Mouse (Mus musculus) midbrain, embryonic 11.5 days (tissue): ENCODE data around the gene Trit1. TPM values are rescaled to one million over a fixed set of nuclear protein-coding genes. Genes with fewer than 3 reads are reported as not detected.
"Not testable (repeated sequence)": the region's sequence is repeated elsewhere in the genome, so short reads cannot be mapped to it uniquely, and the experiment has no call there.

Source experiments
- ATAC-seq: fragments of 200-750 bp; cut with Nextera tagmentation; 2 replicates; pipeline ENCODE4 v1.8.0; 2017; ENCODE audit warnings: moderate TSS enrichment, moderate library complexity; ENCODE audit not compliant: low FRiP score
- DNase-seq: peaks from one replicate; pipeline ENCODE4 v3.0.0; 2015; ENCODE audit warnings: low spot score; ENCODE audit errors: missing footprints
- H3K27ac ChIP-seq: fragments of 300-500 bp; sonication (generic); 2 replicates; pipeline ENCODE4 v1.5.1; 2014; ENCODE audit warnings: low read depth, low read length
- H3K27me3 ChIP-seq: fragments of 300-500 bp; sonication (generic); 2 replicates; pipeline ENCODE4 v1.6.1; 2014; ENCODE audit warnings: mild to moderate bottlenecking, low read length, moderate library complexity, mixed read lengths; ENCODE audit not compliant: control insufficient read depth, insufficient read depth
- H3K36me3 ChIP-seq: fragments of 300-500 bp; sonication (generic); 2 replicates; pipeline ENCODE4 v1.6.1; 2014; ENCODE audit warnings: mild to moderate bottlenecking, low read length, moderate library complexity, mixed read lengths; ENCODE audit not compliant: control insufficient read depth, insufficient read depth
- H3K4me1 ChIP-seq: fragments of 300-500 bp; sonication (generic); 2 replicates; pipeline ENCODE4 v1.6.1; 2014; ENCODE audit warnings: low read length; ENCODE audit not compliant: control insufficient read depth, insufficient read depth
- H3K4me2 ChIP-seq: fragments of 300-500 bp; sonication (generic); 2 replicates; pipeline ENCODE4 v1.6.1; 2014; ENCODE audit warnings: mild to moderate bottlenecking, moderate library complexity
- H3K4me3 ChIP-seq: fragments of 300-500 bp; sonication (generic); 2 replicates; pipeline ENCODE4 v1.5.1; 2014; ENCODE audit warnings: low read depth, low read length
- H3K9ac ChIP-seq: fragments of 300-500 bp; sonication (generic); 2 replicates; pipeline ENCODE4 v1.6.1; 2014; ENCODE audit warnings: low read length
- H3K9me3 ChIP-seq: fragments of 300-500 bp; sonication (generic); 2 replicates; pipeline ENCODE4 v1.6.1; 2016; ENCODE audit warnings: low read length; ENCODE audit not compliant: control insufficient read depth
- WGBS: fragments of 180-500 bp; shearing (Covaris S2); extraction: QIAGEN DNeasy Blood & Tissue Kit; methylation state at CpG from one replicate; pipeline ENCODE4 v1.1.7; 2014; 5-methylcytosine and 5-hydroxymethylcytosine counted together
- polyA plus RNA-seq: library from polyadenylated mRNA; unstranded; fragments of >200 nt; fragmentation: Nextera tagmentation; extraction: Ambion mirVana; gene quantifications from 2 replicates; pipeline ENCODE4 v1.2.1, GENCODE M21; 2014

Trit1 gene
- polyA plus RNA-seq, 1 experiment from 2014 or later = 29.0 TPM

DNA sequence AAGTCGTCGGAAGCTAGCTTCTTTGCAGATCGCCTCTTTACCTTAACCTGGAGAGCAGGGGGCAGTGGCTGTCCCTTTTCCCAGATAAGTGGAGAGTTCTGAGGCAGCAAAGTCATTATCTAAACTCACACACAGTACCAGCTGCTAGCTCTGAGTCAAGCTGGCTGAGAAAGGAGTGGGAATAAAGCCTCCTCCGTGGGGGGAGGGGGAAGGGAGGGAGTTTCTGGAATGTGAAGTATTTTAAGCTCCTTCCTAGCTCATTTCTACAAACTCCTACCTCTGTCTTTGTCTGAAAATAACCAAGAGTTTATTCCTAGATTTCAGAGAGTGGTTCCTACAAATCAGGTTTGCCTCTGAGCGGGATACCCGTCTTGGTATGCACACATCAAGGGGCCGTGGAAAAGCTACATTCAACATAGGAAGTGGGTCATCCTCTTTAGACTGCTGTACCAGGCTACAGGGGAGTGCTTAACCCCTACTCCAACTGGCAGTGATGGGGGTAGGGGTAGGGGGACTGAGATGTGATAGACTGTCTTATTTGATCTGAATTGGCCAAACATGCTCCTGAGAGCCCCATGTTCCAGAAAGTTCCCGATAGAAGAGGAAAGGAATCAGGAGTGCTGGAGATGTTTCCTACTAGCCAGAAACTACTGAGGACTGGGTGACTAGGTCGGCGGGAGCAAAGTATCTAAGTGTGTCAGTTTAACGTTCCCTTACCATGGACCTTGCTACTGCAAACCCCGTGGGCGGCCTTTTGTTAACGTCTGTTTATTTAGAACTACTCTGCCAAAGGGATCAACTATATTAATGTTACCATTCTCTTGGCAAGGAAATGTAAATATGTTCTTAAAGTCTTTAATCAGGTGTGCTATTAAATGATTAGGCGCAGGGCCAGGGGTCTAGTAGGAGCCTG lies 11.1 kb upstream of the Trit1 start:
- H3K36me3 ChIP-seq = peaks cover 7% of the 10 kb centered on the region
- WGBS = 29% methylated on average over 15 of the region's 15 CpGs
- ATAC-seq (no peak), DNase-seq (peak; percentile 89)
- no peaks in the 10 kb centered on the region for H3K9me3 ChIP-seq
- H3K9ac ChIP-seq = no peak overlapping the region
- H3K4me2 ChIP-seq = no peak overlapping the region
- no peaks in the 10 kb centered on the region for H3K27me3 ChIP-seq
- H3K4me1 ChIP-seq = peaks cover 32% of the 10 kb centered on the region
- H3K27ac ChIP-seq = peak overlapping the region; percentile 40; the same call in 1 of the 2 replicates
- no peak overlapping the region for H3K4me3 ChIP-seq

DNA sequence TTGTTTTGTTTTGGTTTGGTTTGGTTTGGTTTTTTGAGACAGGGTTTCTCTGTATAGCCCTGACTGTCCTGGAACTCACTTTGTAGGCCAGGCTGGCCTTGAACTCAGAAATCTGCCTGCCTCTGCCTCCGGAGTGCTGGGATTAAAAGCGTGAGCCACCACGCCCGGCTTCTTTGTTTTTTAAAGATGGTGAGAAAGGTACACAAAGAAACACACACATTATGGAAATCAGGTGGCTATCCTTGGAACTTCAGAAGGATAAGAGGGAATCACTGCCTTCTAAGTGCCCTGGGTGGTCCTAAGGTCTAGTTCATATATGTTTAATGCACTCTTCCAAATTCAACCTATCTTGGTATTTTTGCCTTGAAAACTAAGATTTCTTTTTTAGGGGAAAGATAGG lies 3.9 kb upstream of the Trit1 start:
- Histone ChIP-seq H3K27ac (peak overlapping the region; percentile 95), H3K4me1 (peaks cover 39% of the 10 kb centered on the region)
- WGBS = 89% methylated on average over 4 of the region's 4 CpGs
- not testable (repeated sequence) for DNase-seq, H3K27me3 ChIP-seq, ATAC-seq, H3K9me3 ChIP-seq, H3K9ac ChIP-seq, H3K4me2 ChIP-seq, H3K36me3 ChIP-seq, H3K4me3 ChIP-seq

DNA sequence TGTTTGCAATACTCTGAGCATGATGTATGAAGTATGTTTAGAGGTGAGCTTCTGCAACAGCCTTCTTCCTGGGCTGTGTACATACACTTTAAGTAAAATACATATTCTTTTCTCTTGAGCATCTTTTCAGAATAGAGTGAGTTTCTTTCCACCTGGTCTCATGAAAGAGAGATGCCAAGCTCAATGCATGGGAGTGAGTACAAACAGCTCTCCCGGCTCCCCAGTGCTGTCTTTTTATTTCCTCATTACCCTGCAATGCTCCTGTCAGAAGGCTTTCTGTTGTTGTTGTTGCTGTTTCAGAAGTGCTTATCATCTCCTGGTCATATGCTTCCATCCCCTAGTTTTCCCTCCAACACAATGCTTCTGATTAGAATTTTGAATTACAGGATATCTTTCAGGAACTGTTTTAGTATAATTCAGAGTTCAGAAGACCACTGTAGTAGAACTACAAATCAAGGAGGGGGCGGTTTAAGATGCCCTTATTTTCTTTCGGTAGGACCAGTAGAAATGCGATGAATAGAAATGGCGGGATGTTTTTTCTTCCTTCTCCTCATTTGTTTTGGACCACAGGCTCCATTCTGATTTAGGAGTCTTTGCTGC lies 3.0 kb upstream of the Trit1 start:
- peak overlapping the region; percentile 38 for H3K4me2 ChIP-seq

DNA sequence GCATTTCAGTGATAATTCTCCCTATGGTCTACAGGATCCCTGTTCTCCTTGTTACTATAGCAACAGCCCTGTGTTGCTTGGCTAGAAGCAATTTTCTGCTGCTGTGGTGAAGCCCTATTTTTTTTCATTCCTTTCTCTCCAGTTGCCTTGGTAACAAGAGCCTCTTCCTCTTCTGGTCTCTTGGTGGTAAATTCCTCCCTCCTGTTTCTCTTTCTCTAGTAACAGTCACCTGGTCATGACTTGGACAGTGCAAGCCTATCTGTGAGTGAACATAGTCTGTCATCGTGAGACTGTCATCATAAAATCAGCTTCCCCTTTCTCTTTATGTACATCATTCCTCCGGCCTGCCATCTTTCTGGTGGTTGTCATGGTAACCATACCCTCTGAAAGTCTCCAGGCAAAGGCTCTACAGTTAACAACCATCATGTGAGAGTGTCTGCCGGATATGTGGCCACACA lies 2.4 kb upstream of the Trit1 start:
- ATAC-seq (peak; percentile 79), DNase-seq (peak; percentile 97)
- Histone ChIP-seq H3K27ac (peak overlapping the region; percentile 95), H3K9me3 (no peaks in the 10 kb centered on the region), H3K36me3 (no peaks in the 10 kb centered on the region), H3K9ac (peak overlapping the region; percentile 27; the same call in 1 of the 2 replicates), H3K4me2 (peak overlapping the region; percentile 38), H3K27me3 (no peaks in the 10 kb centered on the region), H3K4me1 (peaks cover 52% of the 10 kb centered on the region), H3K4me3 (no peak overlapping the region; the same call in 1 of the 2 replicates)
- 10% methylated on average over 3 of the region's 3 CpGs for WGBS

More for the DNA sequence above, 3.0 kb upstream of the Trit1 start:
- Histone ChIP-seq H3K27ac (peak overlapping the region; percentile 95), H3K9me3 (no peaks in the 10 kb centered on the region), H3K36me3 (no peaks in the 10 kb centered on the region), H3K4me3 (0 out of 2 replicates have a peak overlapping the region, but pooled peaks have one; percentile 4), H3K4me1 (peaks cover 48% of the 10 kb centered on the region), H3K27me3 (no peaks in the 10 kb centered on the region), H3K9ac (peak overlapping the region; percentile 58)
- ATAC-seq (no peak), DNase-seq (peak; percentile 94)
- WGBS = 14% methylated on average over 5 of the region's 5 CpGs

DNA sequence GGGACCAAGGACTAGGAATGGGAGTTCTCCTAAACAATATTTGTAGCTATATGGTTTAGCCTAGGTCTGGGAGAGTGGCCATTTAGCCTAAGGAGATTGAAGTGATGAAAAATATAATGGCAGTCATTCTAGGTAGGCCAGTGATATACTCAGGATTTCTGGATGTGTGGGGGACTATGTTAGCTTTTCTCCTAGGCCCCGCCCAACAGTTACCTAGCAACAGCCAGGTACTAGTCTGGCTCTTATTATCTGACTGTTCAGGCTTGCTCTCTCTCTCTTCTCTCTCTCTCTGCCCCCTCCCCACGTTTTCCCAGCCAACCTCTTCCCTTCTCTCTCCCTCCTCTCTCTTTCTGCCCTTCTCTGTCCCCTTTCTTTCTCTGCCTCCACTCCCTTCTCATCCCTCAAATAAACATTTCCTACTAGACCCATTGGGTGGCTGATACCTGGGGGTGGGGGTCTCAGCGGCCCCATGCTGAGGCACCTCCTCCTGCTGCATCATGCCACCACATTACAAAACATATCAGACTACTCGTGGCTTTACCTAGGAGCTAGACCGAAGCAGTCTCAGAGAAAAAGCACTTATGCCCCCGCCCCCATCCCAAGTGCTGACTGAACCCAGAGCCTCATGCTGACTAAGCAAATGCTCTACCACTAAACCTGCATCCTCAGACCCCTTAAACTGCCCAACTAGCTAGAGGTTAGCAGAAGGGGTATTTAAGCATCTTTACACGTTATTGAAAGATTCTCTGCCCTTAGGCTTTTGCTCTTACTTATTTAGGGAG lies 1.7 kb upstream of the Trit1 start:
- H3K4me3 ChIP-seq = no peak overlapping the region
- no peaks in the 10 kb centered on the region for H3K27me3 ChIP-seq
- DNase-seq (peak; percentile 90), ATAC-seq (peak; percentile 28)
- WGBS = 12% methylated on average over 7 of the region's 7 CpGs
- H3K4me1 ChIP-seq = peaks cover 54% of the 10 kb centered on the region
- H3K9me3 ChIP-seq = no peaks in the 10 kb centered on the region
- H3K27ac ChIP-seq = peak overlapping the region; percentile 95
- H3K36me3 ChIP-seq = no peaks in the 10 kb centered on the region
- peak overlapping the region; percentile 38 for H3K4me2 ChIP-seq
- peak overlapping the region; percentile 61 for H3K9ac ChIP-seq

- peaks cover 2% of the 10 kb centered on the region; the same call in 1 of the 2 replicates for H3K36me3 ChIP-seq
- no peak overlapping the region for H3K9ac ChIP-seq
- H3K4me2 ChIP-seq = no peak overlapping the region
- DNase-seq (no peak), ATAC-seq (no peak)
- H3K27ac ChIP-seq = no peak overlapping the region
- H3K27me3 ChIP-seq = no peaks in the 10 kb centered on the region
- H3K4me3 ChIP-seq = no peak overlapping the region
- WGBS = 93% methylated on average over 3 of the region's 3 CpGs
- H3K9me3 ChIP-seq = no peaks in the 10 kb centered on the region
- peaks cover 20% of the 10 kb centered on the region for H3K4me1 ChIP-seq
These were observed 5.2 kb downstream of the Trit1 start for GRCm38 (mm10) chr4:123021591-123021990.

- no peaks in the 10 kb centered on the region for H3K27me3 ChIP-seq
- DNase-seq (no peak), ATAC-seq (no peak)
- WGBS = 100% methylated on average over 1 of the region's 1 CpGs
- H3K4me1 ChIP-seq = peaks cover 11% of the 10 kb centered on the region
- H3K4me2 ChIP-seq = no peak overlapping the region
- H3K9ac ChIP-seq = no peak overlapping the region
- peaks cover 7% of the 10 kb centered on the region for H3K36me3 ChIP-seq
- H3K27ac ChIP-seq = no peak overlapping the region
- no peaks in the 10 kb centered on the region for H3K9me3 ChIP-seq
- H3K4me3 ChIP-seq = no peak overlapping the region
These were observed 6.5 kb downstream of the Trit1 start for GRCm38 (mm10) chr4:123022896-123023295.

DNA sequence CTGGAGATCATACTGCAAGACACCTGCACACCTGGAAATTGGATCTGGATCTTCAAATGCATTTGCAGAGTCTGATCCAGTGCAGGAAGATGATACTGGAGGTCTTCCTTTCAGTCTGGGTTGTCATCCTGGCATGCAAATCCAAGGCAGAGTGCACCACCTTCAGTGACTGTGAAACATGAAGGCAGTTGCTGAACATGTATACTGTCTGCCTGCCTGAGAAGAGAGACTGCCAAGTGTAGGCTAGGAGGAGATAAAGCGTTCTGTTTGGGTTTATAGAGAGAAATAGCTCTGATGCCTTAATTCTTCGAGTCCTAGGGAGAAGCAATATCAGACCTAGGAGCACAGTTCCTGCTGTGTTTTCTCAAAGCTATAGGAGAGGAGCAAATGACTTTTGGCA lies 9.0 kb downstream of the Trit1 start:
- ATAC-seq (no peak), DNase-seq (no peak)
- Histone ChIP-seq H3K9me3 (no peaks in the 10 kb centered on the region), H3K4me3 (no peak overlapping the region), H3K36me3 (peaks cover 7% of the 10 kb centered on the region), H3K4me1 (no peaks in the 10 kb centered on the region; the same call in 1 of the 2 replicates), H3K9ac (no peak overlapping the region), H3K27me3 (no peaks in the 10 kb centered on the region), H3K27ac (no peak overlapping the region), H3K4me2 (no peak overlapping the region)
- WGBS = 82% methylated on average over 2 of the region's 2 CpGs
